Mouse (Mus musculus) CH12.LX (cell line): ENCODE measurements around the gene Snx8.

Experiments
- BHLHE40 ChIP-seq: IDR thresholded peaks from 2 replicates; pipeline ENCODE4 v1.6.1; 2011; ENCODE audit warnings: mild to moderate bottlenecking, low read depth, low read length, improper control_type of control experiment
- CHD2 ChIP-seq: IDR thresholded peaks from 2 replicates; pipeline ENCODE4 v1.6.1; 2011; ENCODE audit warnings: low read length, improper control_type of control experiment
- CTCF ChIP-seq, 2 experiments: IDR thresholded peaks in 1 of 2; conservative IDR thresholded peaks in 1 of 2; 2 replicates each; pipeline ENCODE4 v1.5.1; 2011 to 2012; ENCODE audit warnings: low read depth in 2 of 2, low read length in 2 of 2, improper control_type of control experiment in 1 of 2, inconsistent platforms in 1 of 2, mild to moderate bottlenecking in 1 of 2, moderate library complexity in 1 of 2
- HCFC1 ChIP-seq: IDR thresholded peaks from 2 replicates; pipeline ENCODE4 v1.6.1; 2012; ENCODE audit warnings: low read depth, mild to moderate bottlenecking, inconsistent platforms, low read length, improper control_type of control experiment
- IRF4 ChIP-seq: IDR thresholded peaks from 2 replicates; pipeline ENCODE4 v1.6.1; 2014; ENCODE audit warnings: low read depth, mild to moderate bottlenecking, inconsistent platforms, low read length, improper control_type of control experiment
- MAX ChIP-seq: IDR thresholded peaks from 2 replicates; pipeline ENCODE4 v1.6.1; 2011; ENCODE audit warnings: low read length, improper control_type of control experiment
- POLR2A ChIP-seq: IDR thresholded peaks from 2 replicates; pipeline ENCODE4 v1.6.1; 2011; ENCODE audit warnings: low read depth, mild to moderate bottlenecking, improper control_type of control experiment, low read length
- POLR2AphosphoS2 ChIP-seq: IDR thresholded peaks from 2 replicates; pipeline ENCODE4 v1.6.1; 2011; ENCODE audit warnings: low read depth, low read length, improper control_type of control experiment
- SMC3 ChIP-seq: IDR thresholded peaks from 2 replicates; pipeline ENCODE4 v1.6.1; 2011; ENCODE audit warnings: low read depth, low read length, improper control_type of control experiment
- TBP ChIP-seq: conservative IDR thresholded peaks from 2 replicates; pipeline ENCODE4 v1.6.1; 2011; ENCODE audit warnings: low read depth, low read length, improper control_type of control experiment
- TCF12 ChIP-seq: IDR thresholded peaks from 2 replicates; pipeline ENCODE4 v1.6.1; 2014; ENCODE audit warnings: low read depth, mild to moderate bottlenecking, inconsistent platforms, low read length, improper control_type of control experiment
- USF2 ChIP-seq: conservative IDR thresholded peaks from 2 replicates; pipeline ENCODE4 v1.6.1; 2011; ENCODE audit warnings: low read depth, low read length, improper control_type of control experiment
- ZMIZ1 ChIP-seq: IDR thresholded peaks from 2 replicates; pipeline ENCODE4 v1.6.1; 2012; ENCODE audit warnings: low read depth, mild to moderate bottlenecking, inconsistent platforms, low read length, improper control_type of control experiment

- TF ChIP-seq ZMIZ1, result no peak
- TF ChIP-seq CTCF (conservative IDR thresholded peaks at IDR 0.05 in 1 of 2, IDR thresholded peaks at IDR 0.05 in 1 of 2; ENCODE audit: low read depth in 2 of 2, low read length in 2 of 2), result no peak
- no peak for TF ChIP-seq TCF12
- TF ChIP-seq POLR2A, result no peak
- TF ChIP-seq USF2, result no peak
- no peak for TF ChIP-seq TBP
- no peak for TF ChIP-seq MAX
- no peak for TF ChIP-seq CHD2
- no peak for TF ChIP-seq BHLHE40
- TF ChIP-seq HCFC1, result no peak
- no peak for TF ChIP-seq IRF4
- TF ChIP-seq SMC3, result no peak
- TF ChIP-seq POLR2AphosphoS2, result no peak
These were observed 25.6 kb upstream of the Snx8 start for GRCm38 (mm10) chr5:140414647-140415046.
